Mouse (Mus musculus): ENCODE results near the gene Snx29. TPM values are rescaled to one million over a fixed set of nuclear protein-coding genes. Genes with fewer than 3 reads are reported as not detected.

Gene Snx29
- total RNA-seq, 1 experiment from 2014 or later: 25.7 TPM

- ATAC-seq (replicated peaks in 1 of 2; ENCODE audit: insufficient read depth in 1 of 2, low FRiP score in 2 of 2, low TSS enrichment in 1 of 2, low read depth in 1 of 2, poor library complexity in 2 of 2, severe bottlenecking in 2 of 2): no peak
Observed at GRCm38 (mm10) chr16:11690756-11691155, 368.0 kb downstream of the Snx29 start.

- ATAC-seq (replicated peaks in 1 of 2; ENCODE audit: insufficient read depth in 1 of 2, low FRiP score in 2 of 2, low TSS enrichment in 1 of 2, low read depth in 1 of 2, poor library complexity in 2 of 2, severe bottlenecking in 2 of 2): no peak
Observed at GRCm38 (mm10) chr16:11691487-11692200, 368.9 kb downstream of the Snx29 start.

GRCm38 (mm10) chr16:11692744-11693143 lies 370.0 kb downstream of the Snx29 start:
- no peak for ATAC-seq (replicated peaks in 1 of 2; ENCODE audit: insufficient read depth in 1 of 2, low FRiP score in 2 of 2, low TSS enrichment in 1 of 2, low read depth in 1 of 2, poor library complexity in 2 of 2, severe bottlenecking in 2 of 2)

- no peak for ATAC-seq (replicated peaks in 1 of 2; ENCODE audit: insufficient read depth in 1 of 2, low FRiP score in 2 of 2, low TSS enrichment in 1 of 2, low read depth in 1 of 2, poor library complexity in 2 of 2, severe bottlenecking in 2 of 2)
Observed at GRCm38 (mm10) chr16:11694386-11694785, 371.7 kb downstream of the Snx29 start.

- no peak for ATAC-seq (replicated peaks in 1 of 2; ENCODE audit: insufficient read depth in 1 of 2, low FRiP score in 2 of 2, low TSS enrichment in 1 of 2, low read depth in 1 of 2, poor library complexity in 2 of 2, severe bottlenecking in 2 of 2)
Observed at GRCm38 (mm10) chr16:11696767-11697166, 374.1 kb downstream of the Snx29 start.

GRCm38 (mm10) chr16:11697710-11698357 lies 375.1 kb downstream of the Snx29 start:
- peak in 1 of 2 experiments; percentile 50; a peak in 1 of 4 replicates for ATAC-seq (replicated peaks in 1 of 2; ENCODE audit: insufficient read depth in 1 of 2, low FRiP score in 2 of 2, low TSS enrichment in 1 of 2, low read depth in 1 of 2, poor library complexity in 2 of 2, severe bottlenecking in 2 of 2)

- ATAC-seq (replicated peaks in 1 of 2; ENCODE audit: insufficient read depth in 1 of 2, low FRiP score in 2 of 2, low TSS enrichment in 1 of 2, low read depth in 1 of 2, poor library complexity in 2 of 2, severe bottlenecking in 2 of 2): no peak
Observed at GRCm38 (mm10) chr16:11701579-11701978, 378.9 kb downstream of the Snx29 start.

GRCm38 (mm10) chr16:11704096-11704495 lies 381.4 kb downstream of the Snx29 start:
- no peak for ATAC-seq (replicated peaks in 1 of 2; ENCODE audit: insufficient read depth in 1 of 2, low FRiP score in 2 of 2, low TSS enrichment in 1 of 2, low read depth in 1 of 2, poor library complexity in 2 of 2, severe bottlenecking in 2 of 2)

GRCm38 (mm10) chr16:11705456-11705855 lies 382.7 kb downstream of the Snx29 start:
- no peak for ATAC-seq (replicated peaks in 1 of 2; ENCODE audit: insufficient read depth in 1 of 2, low FRiP score in 2 of 2, low TSS enrichment in 1 of 2, low read depth in 1 of 2, poor library complexity in 2 of 2, severe bottlenecking in 2 of 2)

GRCm38 (mm10) chr16:11708097-11708496 lies 385.4 kb downstream of the Snx29 start:
- ATAC-seq (replicated peaks in 1 of 2; ENCODE audit: insufficient read depth in 1 of 2, low FRiP score in 2 of 2, low TSS enrichment in 1 of 2, low read depth in 1 of 2, poor library complexity in 2 of 2, severe bottlenecking in 2 of 2): no peak

GRCm38 (mm10) chr16:11709382-11709781 lies 386.7 kb downstream of the Snx29 start:
- no peak for ATAC-seq (replicated peaks in 1 of 2; ENCODE audit: insufficient read depth in 1 of 2, low FRiP score in 2 of 2, low TSS enrichment in 1 of 2, low read depth in 1 of 2, poor library complexity in 2 of 2, severe bottlenecking in 2 of 2)

GRCm38 (mm10) chr16:11709999-11710667 lies 387.4 kb downstream of the Snx29 start:
- no peak for ATAC-seq (replicated peaks in 1 of 2; ENCODE audit: insufficient read depth in 1 of 2, low FRiP score in 2 of 2, low TSS enrichment in 1 of 2, low read depth in 1 of 2, poor library complexity in 2 of 2, severe bottlenecking in 2 of 2)

- no peak for ATAC-seq (replicated peaks in 1 of 2; ENCODE audit: insufficient read depth in 1 of 2, low FRiP score in 2 of 2, low TSS enrichment in 1 of 2, low read depth in 1 of 2, poor library complexity in 2 of 2, severe bottlenecking in 2 of 2)
Observed at GRCm38 (mm10) chr16:11713265-11713865, 390.7 kb downstream of the Snx29 start.

GRCm38 (mm10) chr16:11716932-11717331 lies 394.2 kb downstream of the Snx29 start:
- ATAC-seq (replicated peaks in 1 of 2; ENCODE audit: insufficient read depth in 1 of 2, low FRiP score in 2 of 2, low TSS enrichment in 1 of 2, low read depth in 1 of 2, poor library complexity in 2 of 2, severe bottlenecking in 2 of 2): no peak

- no peak for ATAC-seq (replicated peaks in 1 of 2; ENCODE audit: insufficient read depth in 1 of 2, low FRiP score in 2 of 2, low TSS enrichment in 1 of 2, low read depth in 1 of 2, poor library complexity in 2 of 2, severe bottlenecking in 2 of 2)
Observed at GRCm38 (mm10) chr16:11725901-11726300, 403.2 kb downstream of the Snx29 start.

GRCm38 (mm10) chr16:11727331-11727730 lies 404.6 kb downstream of the Snx29 start:
- no peak for ATAC-seq (replicated peaks in 1 of 2; ENCODE audit: insufficient read depth in 1 of 2, low FRiP score in 2 of 2, low TSS enrichment in 1 of 2, low read depth in 1 of 2, poor library complexity in 2 of 2, severe bottlenecking in 2 of 2)

GRCm38 (mm10) chr16:11728131-11728530 lies 405.4 kb downstream of the Snx29 start:
- ATAC-seq (replicated peaks in 1 of 2; ENCODE audit: insufficient read depth in 1 of 2, low FRiP score in 2 of 2, low TSS enrichment in 1 of 2, low read depth in 1 of 2, poor library complexity in 2 of 2, severe bottlenecking in 2 of 2): no peak

- ATAC-seq (replicated peaks in 1 of 2; ENCODE audit: insufficient read depth in 1 of 2, low FRiP score in 2 of 2, low TSS enrichment in 1 of 2, low read depth in 1 of 2, poor library complexity in 2 of 2, severe bottlenecking in 2 of 2): no peak
Observed at GRCm38 (mm10) chr16:11728627-11729026, 405.9 kb downstream of the Snx29 start.
